Mouse (Mus musculus): ENCODE data around the gene Zfp108.

DNA sequence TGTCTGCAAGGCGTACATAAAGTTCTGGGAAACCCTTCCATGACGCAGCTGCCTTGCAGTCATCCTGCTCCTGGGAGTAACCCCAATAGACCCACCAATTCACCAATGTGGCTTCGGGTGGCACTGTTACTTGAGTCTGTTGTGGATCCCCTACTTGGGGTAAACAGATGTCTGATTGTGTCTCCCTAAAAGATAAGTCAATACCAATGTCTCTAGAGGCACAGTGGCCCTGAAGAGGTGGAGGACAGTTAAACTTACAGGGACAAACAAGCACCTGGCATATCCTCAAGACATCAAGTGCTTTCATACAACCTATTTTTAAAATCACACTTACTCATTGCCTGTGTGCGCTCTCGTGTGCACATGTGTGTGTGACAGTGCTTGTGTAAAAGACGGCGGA, 40.8 kb downstream of the Zfp108 start:
- no peak for TF ChIP-seq USF1 (IDR thresholded peaks at IDR 0.05; ENCODE audit: low read depth)
- no peak for TF ChIP-seq CTCF (IDR thresholded peaks at IDR 0.05; ENCODE audit: control insufficient read depth, insufficient read depth, insufficient read length)
- TF ChIP-seq MYOG (IDR thresholded peaks at IDR 0.05; ENCODE audit: control insufficient read depth, extremely low read depth, insufficient read length): no peak
- TF ChIP-seq MYOD1 (IDR thresholded peaks at IDR 0.05; ENCODE audit: control insufficient read depth, insufficient read length, low read depth): no peak
- no peak for TF ChIP-seq MAX (IDR thresholded peaks at IDR 0.05)
- TF ChIP-seq CEBPB (IDR thresholded peaks at IDR 0.05; ENCODE audit: low read depth): no peak
